Mouse (Mus musculus) forebrain, embryonic 10.5 days (tissue): ENCODE measurements around the gene Itsn1. TPM values are rescaled to one million over a fixed set of nuclear protein-coding genes. Genes with fewer than 3 reads are reported as not detected.

Experiments
- DNase-seq: peaks from one replicate; pipeline ENCODE4 v3.0.0-alpha.2; 2017; ENCODE audit warnings: low spot score; ENCODE audit errors: extremely low spot score
- H3K27ac ChIP-seq: fragments of 300-500 bp; sonication (generic); 2 replicates; pipeline ENCODE4 v1.5.1; 2016; ENCODE audit warnings: mild to moderate bottlenecking
- H3K27me3 ChIP-seq: fragments of 300-500 bp; sonication (generic); 2 replicates; pipeline ENCODE4 v1.6.1; 2016; ENCODE audit warnings: mild to moderate bottlenecking; ENCODE audit not compliant: poor library complexity, severe bottlenecking
- H3K36me3 ChIP-seq: fragments of 300-500 bp; sonication (generic); replicated peaks from 2 replicates; pipeline ENCODE4 v1.6.1; 2016; ENCODE audit warnings: mild to moderate bottlenecking, moderate library complexity
- H3K4me1 ChIP-seq: fragments of 300-500 bp; sonication (generic); 2 replicates; pipeline ENCODE4 v1.6.1; 2016
- H3K4me3 ChIP-seq: fragments of 300-500 bp; sonication (generic); 2 replicates; pipeline ENCODE4 v1.5.1; 2016; ENCODE audit warnings: mild to moderate bottlenecking, moderate library complexity
- H3K9me3 ChIP-seq: fragments of 300-500 bp; sonication (generic); 2 replicates; pipeline ENCODE4 v1.6.1; 2016; ENCODE audit warnings: mild to moderate bottlenecking, moderate library complexity
- WGBS: fragments of 180-500 bp; shearing (Covaris S2); methylation state at CpG from one replicate; pipeline ENCODE4 v1.1.7; 2016; 5-methylcytosine and 5-hydroxymethylcytosine counted together
- polyA plus RNA-seq: library from polyadenylated mRNA; unstranded; fragments of >200 nt; fragmentation: Nextera tagmentation; extraction: Ambion mirVana; gene quantifications from 2 replicates; pipeline ENCODE4 v1.2.1, GENCODE M21; 2016

Gene Itsn1
- polyA plus RNA-seq, 1 experiment from 2014 or later = 38.7 TPM

DNA sequence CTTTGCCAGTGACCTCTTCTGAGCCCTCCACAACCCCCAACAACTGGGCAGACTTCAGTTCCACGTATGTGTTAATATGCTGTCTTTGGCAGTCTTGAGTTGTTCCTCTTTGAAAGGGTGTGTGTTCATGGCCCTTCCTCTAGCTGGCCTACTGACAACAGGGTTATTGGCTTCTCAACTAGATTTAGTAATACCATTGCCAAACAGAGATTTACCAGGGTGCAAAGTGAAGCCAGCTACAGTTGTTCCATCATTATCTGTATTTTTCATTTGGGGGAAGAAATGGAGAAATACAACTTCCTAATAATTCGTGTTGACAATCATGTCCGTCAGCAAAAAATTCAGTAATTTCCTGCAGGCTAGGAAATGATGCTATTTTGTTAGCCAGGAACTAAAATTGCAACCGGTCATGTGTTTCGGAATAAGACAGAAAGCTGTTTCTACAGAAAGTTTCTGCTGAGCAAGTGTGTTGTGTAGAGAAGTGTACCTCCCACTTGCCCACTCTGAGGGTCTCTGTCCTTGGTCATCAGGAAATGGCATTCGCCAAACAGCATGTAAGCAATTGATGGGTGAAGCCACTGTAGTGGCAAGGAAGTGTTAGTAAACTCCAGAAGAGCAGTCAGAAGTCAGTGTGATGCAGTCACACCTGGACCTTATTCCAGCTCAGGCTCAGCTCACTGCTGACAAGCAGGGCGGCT is 120.0 kb downstream of the Itsn1 start:
- 95% methylated on average over 7 of the region's 7 CpGs for WGBS
- H3K36me3 ChIP-seq = peaks cover 86% of the 10 kb centered on the region

DNA sequence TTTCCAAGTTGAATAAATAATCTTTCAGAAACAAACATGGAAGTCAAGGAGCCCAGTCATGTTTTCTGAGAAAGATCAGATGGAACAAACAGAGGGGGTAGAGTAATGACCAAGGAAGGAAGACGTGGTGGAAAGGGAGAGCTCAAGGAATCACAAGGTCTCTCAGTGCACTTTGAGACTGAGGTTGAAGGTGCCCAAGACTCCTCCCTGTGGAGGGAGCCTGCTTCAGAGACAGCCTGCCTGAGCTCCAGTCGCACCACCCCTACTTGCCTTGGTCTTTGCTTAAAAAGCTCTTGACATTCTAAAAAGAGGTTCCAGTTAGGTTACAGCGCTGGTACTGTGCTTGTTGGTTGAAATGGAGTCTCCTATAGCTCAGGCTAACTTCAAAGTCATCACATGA is 121.1 kb downstream of the Itsn1 start:
- no peaks in the 10 kb centered on the region for H3K27me3 ChIP-seq

More for the DNA sequence above, 120.0 kb downstream of the Itsn1 start:
- H3K27me3 ChIP-seq = no peaks in the 10 kb centered on the region
- DNase-seq = no peak
- peaks cover 16% of the 10 kb centered on the region for H3K4me1 ChIP-seq
- no peak overlapping the region for H3K4me3 ChIP-seq
- no peak overlapping the region for H3K27ac ChIP-seq
- no peaks in the 10 kb centered on the region for H3K9me3 ChIP-seq

GRCm38 (mm10) chr16:91851456-91852231 is 122.6 kb downstream of the Itsn1 start:
- 92% methylated on average over 19 of the region's 19 CpGs for WGBS
- DNase-seq = no peak
- Histone ChIP-seq H3K9me3 (no peaks in the 10 kb centered on the region), H3K27ac (0 out of 2 replicates have a peak overlapping the region, but pooled peaks have one; percentile 2), H3K36me3 (peaks cover 98% of the 10 kb centered on the region), H3K4me1 (peaks cover 1% of the 10 kb centered on the region), H3K27me3 (no peaks in the 10 kb centered on the region), H3K4me3 (no peak overlapping the region)

More for the DNA sequence above, 121.1 kb downstream of the Itsn1 start:
- Histone ChIP-seq H3K36me3 (peaks cover 88% of the 10 kb centered on the region), H3K9me3 (no peaks in the 10 kb centered on the region), H3K27ac (no peak overlapping the region), H3K4me1 (peaks cover 16% of the 10 kb centered on the region), H3K4me3 (no peak overlapping the region)
- 98% methylated on average over 3 of the region's 3 CpGs for WGBS
- no peak for DNase-seq

- Histone ChIP-seq H3K9me3 (no peaks in the 10 kb centered on the region), H3K4me1 (no peaks in the 10 kb centered on the region), H3K4me3 (no peak overlapping the region), H3K27ac (no peak overlapping the region), H3K27me3 (no peaks in the 10 kb centered on the region), H3K36me3 (peaks cover 98% of the 10 kb centered on the region)
- 87% methylated on average over 10 of the region's 10 CpGs for WGBS
- DNase-seq = no peak
Measured at GRCm38 (mm10) chr16:91852753-91853152, 123.7 kb downstream of the Itsn1 start.

GRCm38 (mm10) chr16:91853223-91853622 is 124.1 kb downstream of the Itsn1 start:
- H3K4me3 ChIP-seq = no peak overlapping the region
- H3K27ac ChIP-seq = no peak overlapping the region
- no peaks in the 10 kb centered on the region for H3K9me3 ChIP-seq
- no peak for DNase-seq
- WGBS = 94% methylated on average over 12 of the region's 12 CpGs
- H3K36me3 ChIP-seq = peaks cover 98% of the 10 kb centered on the region
- H3K27me3 ChIP-seq = no peaks in the 10 kb centered on the region
- no peaks in the 10 kb centered on the region for H3K4me1 ChIP-seq

- DNase-seq = no peak
- Histone ChIP-seq H3K4me1 (peaks cover 9% of the 10 kb centered on the region), H3K4me3 (no peak overlapping the region), H3K27ac (no peak overlapping the region), H3K27me3 (no peaks in the 10 kb centered on the region), H3K9me3 (no peaks in the 10 kb centered on the region), H3K36me3 (peaks cover 81% of the 10 kb centered on the region)
- WGBS = 95% methylated on average over 7 of the region's 7 CpGs
Measured at GRCm38 (mm10) chr16:91858695-91859094, 129.6 kb downstream of the Itsn1 start.

DNA sequence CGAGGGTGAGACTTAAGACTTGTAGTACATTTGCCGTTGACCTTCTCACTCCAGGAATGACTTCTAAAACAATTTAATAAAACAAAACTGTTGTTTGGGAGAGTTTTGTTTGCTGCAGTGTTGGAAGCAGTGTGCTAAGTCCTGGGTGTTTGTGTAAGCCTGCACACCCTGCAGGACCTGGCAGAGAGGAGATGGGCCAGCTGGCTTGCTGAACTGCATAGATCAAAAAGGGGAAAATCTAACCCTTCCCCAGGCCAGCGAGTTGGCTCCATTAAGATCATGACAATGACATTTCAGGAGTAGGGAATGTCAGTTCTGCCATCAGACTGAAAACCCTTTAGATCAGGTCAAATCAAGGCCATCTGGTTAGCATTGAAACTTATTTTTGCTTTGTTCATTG is 130.1 kb downstream of the Itsn1 start:
- H3K27ac ChIP-seq = no peak overlapping the region
- no peaks in the 10 kb centered on the region for H3K9me3 ChIP-seq
- no peaks in the 10 kb centered on the region for H3K27me3 ChIP-seq
- 87% methylated on average over 3 of the region's 3 CpGs for WGBS
- H3K36me3 ChIP-seq = peaks cover 82% of the 10 kb centered on the region
- H3K4me3 ChIP-seq = no peak overlapping the region
- H3K4me1 ChIP-seq = peaks cover 9% of the 10 kb centered on the region
- no peak for DNase-seq

DNA sequence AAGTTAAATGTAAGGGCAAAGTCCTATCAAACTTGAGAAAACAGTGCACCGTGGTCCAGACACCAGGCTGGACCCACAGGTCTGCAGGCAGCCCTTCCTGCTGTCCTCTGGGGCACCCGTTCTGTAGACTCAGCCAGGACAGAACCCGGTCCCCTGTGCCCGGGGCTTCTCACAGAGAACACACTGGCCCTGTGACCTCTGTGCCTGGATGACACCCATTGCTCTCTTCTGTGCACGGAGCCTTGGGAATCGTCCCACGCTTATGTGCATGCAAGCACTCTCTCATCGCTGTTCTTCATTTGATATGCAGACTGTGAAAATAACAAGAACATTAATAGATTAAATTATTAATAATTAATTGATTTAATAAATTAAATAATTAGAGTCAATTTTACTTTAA is 130.9 kb downstream of the Itsn1 start:
- 84% methylated on average over 8 of the region's 8 CpGs for WGBS
- H3K36me3 ChIP-seq = peaks cover 82% of the 10 kb centered on the region

DNA sequence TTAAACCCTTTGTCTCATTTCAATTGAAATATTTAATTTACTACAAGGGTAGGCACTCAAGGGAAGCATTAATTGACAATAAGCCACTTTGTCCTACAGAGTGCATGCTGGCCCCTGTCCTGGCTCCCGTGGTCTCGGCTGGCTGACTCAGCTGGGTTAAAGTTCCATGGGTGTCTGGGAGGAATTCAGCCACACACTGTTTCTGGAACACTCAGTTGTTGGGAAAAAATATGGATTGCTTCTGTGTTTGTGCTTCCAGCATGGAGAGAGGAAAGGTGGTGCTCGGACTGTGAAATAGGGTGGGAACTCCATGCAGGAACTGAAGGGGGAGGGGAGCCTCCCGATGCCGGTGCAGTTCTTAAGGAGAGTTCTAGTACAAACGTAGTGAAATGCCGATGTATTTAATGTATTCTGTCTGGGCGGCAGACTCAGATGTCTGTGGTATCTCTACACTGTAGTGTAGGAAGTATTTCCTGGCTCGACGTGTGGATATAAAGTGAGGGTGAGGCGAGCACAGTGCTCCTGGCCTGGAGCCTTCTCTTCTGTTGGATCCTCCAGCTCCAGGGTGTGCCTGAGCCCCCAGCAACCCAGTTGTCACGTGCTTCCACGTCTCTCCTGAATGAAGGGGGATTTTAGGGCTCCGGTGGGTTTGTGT is 131.5 kb downstream of the Itsn1 start:
- peaks cover 82% of the 10 kb centered on the region for H3K36me3 ChIP-seq
- WGBS = 88% methylated on average over 14 of the region's 14 CpGs

More for the DNA sequence above, 130.9 kb downstream of the Itsn1 start:
- Histone ChIP-seq H3K27ac (no peak overlapping the region), H3K9me3 (no peaks in the 10 kb centered on the region), H3K27me3 (no peaks in the 10 kb centered on the region), H3K4me3 (no peak overlapping the region), H3K4me1 (peaks cover 9% of the 10 kb centered on the region)
- DNase-seq = no peak

GRCm38 (mm10) chr16:91861784-91862371 is 132.8 kb downstream of the Itsn1 start:
- H3K27ac ChIP-seq = no peak overlapping the region
- 78% methylated on average over 6 of the region's 6 CpGs for WGBS
- H3K36me3 ChIP-seq = peaks cover 79% of the 10 kb centered on the region
- H3K9me3 ChIP-seq = no peaks in the 10 kb centered on the region
- DNase-seq = no peak
- peaks cover 9% of the 10 kb centered on the region for H3K4me1 ChIP-seq
- no peak overlapping the region for H3K4me3 ChIP-seq
- no peaks in the 10 kb centered on the region for H3K27me3 ChIP-seq

More for the DNA sequence above, 131.5 kb downstream of the Itsn1 start:
- DNase-seq = no peak
- Histone ChIP-seq H3K4me3 (no peak overlapping the region), H3K4me1 (peaks cover 9% of the 10 kb centered on the region), H3K27me3 (no peaks in the 10 kb centered on the region), H3K27ac (no peak overlapping the region), H3K9me3 (no peaks in the 10 kb centered on the region)

GRCm38 (mm10) chr16:91862836-91863235 is 133.8 kb downstream of the Itsn1 start:
- Histone ChIP-seq H3K27ac (peak overlapping the region; percentile 53; the same call in 1 of the 2 replicates), H3K4me3 (no peak overlapping the region), H3K9me3 (no peaks in the 10 kb centered on the region), H3K36me3 (peaks cover 78% of the 10 kb centered on the region), H3K4me1 (peaks cover 9% of the 10 kb centered on the region), H3K27me3 (no peaks in the 10 kb centered on the region)
- 89% methylated on average over 7 of the region's 7 CpGs for WGBS
- DNase-seq = no peak

GRCm38 (mm10) chr16:91864646-91865332 is 135.7 kb downstream of the Itsn1 start:
- H3K4me3 ChIP-seq = no peak overlapping the region
- H3K4me1 ChIP-seq = peaks cover 9% of the 10 kb centered on the region
- 85% methylated on average over 10 of the region's 10 CpGs for WGBS
- H3K9me3 ChIP-seq = no peaks in the 10 kb centered on the region
- peak overlapping the region; percentile 75 for H3K27ac ChIP-seq
- H3K27me3 ChIP-seq = no peaks in the 10 kb centered on the region
- DNase-seq = no peak
- H3K36me3 ChIP-seq = peaks cover 84% of the 10 kb centered on the region
